Mouse (Mus musculus) liver, adult 2 months (tissue): ENCODE results near the gene Tex44.
A peak's percentile ranks its signal among the peaks of the same experiment; 100 is the strongest.

ENCODE experiments used
- CTCF ChIP-seq: fragments of 200-500 bp; IDR thresholded peaks from 2 replicates; pipeline ENCODE4 v1.5.1; 2011; ENCODE audit warnings: low read depth, low read length, control low read depth
- POLR2A ChIP-seq: fragments of 200-500 bp; IDR thresholded peaks from 2 replicates; pipeline ENCODE4 v1.6.1; 2011; ENCODE audit warnings: low read length, control low read depth; ENCODE audit not compliant: insufficient read depth; ENCODE audit errors: extremely low read depth

- no peak for TF ChIP-seq POLR2A
- peak; percentile 63 for TF ChIP-seq CTCF
These were observed 10.4 kb upstream of the Tex44 start for GRCm38 (mm10) chr1:86415612-86416184.
